Mouse (Mus musculus): ENCODE measurements around the gene Mustn1. TPM values are rescaled to one million over a fixed set of nuclear protein-coding genes. Genes with fewer than 3 reads are reported as not detected.

The Mustn1 gene
- polyA plus RNA-seq, 1 experiment from 2014 or later = 1.8 TPM

- no peak for DNase-seq (ENCODE audit: low spot score)
Observed at GRCm38 (mm10) chr14:30879794-30880193, 794 bp downstream of the Mustn1 start.

GRCm38 (mm10) chr14:30880251-30880650 lies 1.3 kb downstream of the Mustn1 start:
- DNase-seq (ENCODE audit: low spot score) = no peak

GRCm38 (mm10) chr14:30880811-30881717 lies 2.1 kb downstream of the Mustn1 start:
- peak; percentile 45 for DNase-seq (ENCODE audit: low spot score)

GRCm38 (mm10) chr14:30881718-30882108 lies 2.7 kb downstream of the Mustn1 start:
- DNase-seq (ENCODE audit: low spot score) = no peak

GRCm38 (mm10) chr14:30885298-30885697 lies 6.3 kb downstream of the Mustn1 start:
- DNase-seq (ENCODE audit: low spot score) = no peak

GRCm38 (mm10) chr14:30886204-30886603 lies 7.2 kb downstream of the Mustn1 start, which contains the start of gene Itih4:
Gene Itih4, plus strand, starts transcription at chr14:30886476.
- no peak for DNase-seq (ENCODE audit: low spot score)

- no peak for DNase-seq (ENCODE audit: low spot score)
Observed at GRCm38 (mm10) chr14:30888271-30888732, 9.3 kb downstream of the Mustn1 start.

- DNase-seq (ENCODE audit: low spot score) = no peak
Observed at GRCm38 (mm10) chr14:30899972-30900371, 21.0 kb downstream of the Mustn1 start.

GRCm38 (mm10) chr14:30902628-30903027 lies 23.6 kb downstream of the Mustn1 start:
- DNase-seq (ENCODE audit: low spot score) = no peak

GRCm38 (mm10) chr14:30903036-30903435 lies 24.0 kb downstream of the Mustn1 start:
- no peak for DNase-seq (ENCODE audit: low spot score)

- no peak for DNase-seq (ENCODE audit: low spot score)
Observed at GRCm38 (mm10) chr14:30904307-30904706, 25.3 kb downstream of the Mustn1 start.

- no peak for DNase-seq (ENCODE audit: low spot score)
Observed at GRCm38 (mm10) chr14:30906001-30906400, 27.0 kb downstream of the Mustn1 start.

GRCm38 (mm10) chr14:30907814-30908265 lies 28.8 kb downstream of the Mustn1 start:
- DNase-seq (ENCODE audit: low spot score) = no peak

- no peak for DNase-seq (ENCODE audit: low spot score)
Observed at GRCm38 (mm10) chr14:30911141-30911540, 32.1 kb downstream of the Mustn1 start.

GRCm38 (mm10) chr14:30912641-30913040 lies 33.6 kb downstream of the Mustn1 start:
- DNase-seq (ENCODE audit: low spot score) = no peak

GRCm38 (mm10) chr14:30913404-30913803 lies 34.4 kb downstream of the Mustn1 start:
- DNase-seq (ENCODE audit: low spot score) = no peak

GRCm38 (mm10) chr14:30916516-30916915 lies 37.5 kb downstream of the Mustn1 start:
- no peak for DNase-seq (ENCODE audit: low spot score)

GRCm38 (mm10) chr14:30922053-30922670 lies 43.2 kb downstream of the Mustn1 start:
- DNase-seq (ENCODE audit: low spot score) = no peak

GRCm38 (mm10) chr14:30923375-30924105 lies 44.5 kb downstream of the Mustn1 start, which contains the start of gene Itih3:
Gene Itih3, minus strand, starts transcription at chr14:30923760.
- DNase-seq (ENCODE audit: low spot score) = no peak

GRCm38 (mm10) chr14:30925492-30925891 lies 46.5 kb downstream of the Mustn1 start:
- no peak for DNase-seq (ENCODE audit: low spot score)

GRCm38 (mm10) chr14:30930386-30930785 lies 51.4 kb downstream of the Mustn1 start:
- DNase-seq (ENCODE audit: low spot score) = no peak
